Mouse (Mus musculus) G1E (cell line): ENCODE measurements around the gene Foxp3.

ENCODE experiments used
- CTCF ChIP-seq: IDR thresholded peaks from 2 replicates; pipeline ENCODE4 v1.5.1; 2012; ENCODE audit warnings: low read depth, low read length, inconsistent platforms, mixed read lengths
- GATA1 ChIP-seq: IDR thresholded peaks from 2 replicates; pipeline ENCODE4 v1.6.1; 2012; ENCODE audit warnings: borderline replicate concordance, low read length, inconsistent platforms, mixed read lengths
- POLR2AphosphoS5 ChIP-seq: IDR thresholded peaks from 2 replicates; pipeline ENCODE4 v1.6.1; 2012; ENCODE audit warnings: low read depth, low read length, inconsistent platforms; ENCODE audit not compliant: insufficient replicate concordance
- TAL1 ChIP-seq: conservative IDR thresholded peaks from 2 replicates; pipeline ENCODE4 v1.6.1; 2012; ENCODE audit warnings: low read depth, low read length, inconsistent platforms, mixed read lengths

DNA sequence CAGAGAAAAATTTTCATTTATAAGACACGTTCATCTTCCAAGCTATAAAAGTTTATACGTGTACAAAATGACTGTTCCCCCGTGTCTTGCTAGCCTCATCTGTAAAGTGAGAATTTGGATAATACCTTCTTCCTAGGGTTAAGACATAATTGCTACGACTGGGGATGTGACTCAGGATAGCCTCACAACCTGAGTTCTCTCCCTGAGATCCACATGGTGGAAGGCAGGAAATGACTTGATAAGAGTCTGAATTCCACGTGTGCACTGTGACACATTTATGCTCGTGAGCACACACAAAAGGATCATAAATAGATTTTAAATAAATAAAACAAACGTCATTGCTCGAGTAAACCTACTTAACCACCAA, 32.1 kb downstream of the Foxp3 start:
- TF ChIP-seq GATA1 (no peak), CTCF (no peak), TAL1 (no peak), POLR2AphosphoS5 (no peak)
